Mouse (Mus musculus): ENCODE measurements around the gene Dnaaf1. TPM values are rescaled to one million over a fixed set of nuclear protein-coding genes. Genes with fewer than 3 reads are reported as not detected.

Dnaaf1 gene
- polyA plus RNA-seq (2011; ENCODE audit: insufficient read length, low read depth, missing spikeins) = not detected in 2 replicates

- Histone ChIP-seq H3K4me1 (ENCODE audit: control insufficient read depth, insufficient read depth, low read length) (no peaks in the 10 kb centered on the region), H3K27ac (ENCODE audit: insufficient read depth, low read length) (no peak within 1 kb of the TSS), H3K4me3 (ENCODE audit: insufficient read depth, low read length) (peak within 1 kb of the TSS; percentile 81)
- TF ChIP-seq CTCF (IDR thresholded peaks at IDR 0.05; ENCODE audit: borderline replicate concordance, insufficient read depth, low read length) (no peak), POLR2A (IDR thresholded peaks at IDR 0.05; ENCODE audit: low read depth, low read length) (peak; percentile 63)
Measured at GRCm38 (mm10) chr8:119574437-119575365, at the start of gene Dnaaf1, which contains the start of gene Hsdl1. Dnaaf1 (plus strand) TSS chr8:119575235. Hsdl1 (minus strand) TSS chr8:119575183.

DNA sequence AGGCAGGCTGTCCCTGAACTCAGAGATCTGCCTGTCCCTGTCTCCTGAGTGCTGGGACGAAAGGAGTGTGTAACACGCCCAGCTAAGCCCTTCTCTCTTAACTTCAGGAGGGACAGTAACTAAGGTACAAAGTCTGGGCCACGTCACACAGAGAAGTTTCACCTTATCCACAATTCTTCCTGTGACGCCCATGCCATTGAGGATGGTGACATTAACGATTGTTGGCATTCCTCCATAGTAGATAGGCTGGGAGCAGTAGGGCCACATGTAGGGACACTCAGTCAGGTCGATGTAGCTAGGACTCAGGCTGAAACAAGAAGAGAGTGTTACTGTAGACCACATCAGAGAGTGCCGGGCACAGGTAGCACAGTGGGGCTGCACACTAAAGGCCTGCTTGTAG is 46.3 kb upstream of the Dnaaf1 start:
- Histone ChIP-seq H3K27ac (ENCODE audit: insufficient read depth, low read length) (no peak overlapping the region), H3K4me1 (ENCODE audit: control insufficient read depth, insufficient read depth, low read length) (no peaks in the 10 kb centered on the region), H3K4me3 (ENCODE audit: insufficient read depth, low read length) (no peak overlapping the region)
- TF ChIP-seq POLR2A (IDR thresholded peaks at IDR 0.05; ENCODE audit: low read depth, low read length) (no peak), CTCF (IDR thresholded peaks at IDR 0.05; ENCODE audit: borderline replicate concordance, insufficient read depth, low read length) (no peak)

GRCm38 (mm10) chr8:119530937-119531336 is 44.1 kb upstream of the Dnaaf1 start:
- no peak for TF ChIP-seq POLR2A (IDR thresholded peaks at IDR 0.05; ENCODE audit: low read depth, low read length)
- H3K4me1 ChIP-seq (ENCODE audit: control insufficient read depth, insufficient read depth, low read length) = no peaks in the 10 kb centered on the region
- H3K27ac ChIP-seq (ENCODE audit: insufficient read depth, low read length) = no peak overlapping the region
- no peak overlapping the region for H3K4me3 ChIP-seq (ENCODE audit: insufficient read depth, low read length)

DNA sequence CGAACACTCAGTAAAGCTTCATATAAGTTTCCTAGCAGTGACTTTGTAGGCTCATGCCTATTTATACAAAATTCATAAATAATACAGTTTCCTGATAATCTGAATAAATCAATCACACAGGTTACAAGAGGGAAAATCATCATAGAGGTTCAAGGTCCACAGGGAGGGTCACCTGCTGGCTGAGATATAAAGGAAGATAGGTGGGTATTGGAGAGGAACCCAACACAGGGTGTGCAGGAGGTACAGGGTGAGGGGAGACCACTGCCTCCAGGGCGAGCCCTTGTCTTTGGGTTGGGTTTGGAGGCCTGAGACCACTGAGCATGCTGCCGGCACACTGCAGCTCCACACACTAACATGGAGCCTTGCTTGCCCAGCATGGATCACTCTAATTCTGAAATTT is 43.6 kb upstream of the Dnaaf1 start:
- no peak overlapping the region for H3K4me3 ChIP-seq (ENCODE audit: insufficient read depth, low read length)
- TF ChIP-seq CTCF (IDR thresholded peaks at IDR 0.05; ENCODE audit: borderline replicate concordance, insufficient read depth, low read length) (no peak), POLR2A (IDR thresholded peaks at IDR 0.05; ENCODE audit: low read depth, low read length) (no peak)
- H3K27ac ChIP-seq (ENCODE audit: insufficient read depth, low read length) = no peak overlapping the region
- no peaks in the 10 kb centered on the region for H3K4me1 ChIP-seq (ENCODE audit: control insufficient read depth, insufficient read depth, low read length)

DNA sequence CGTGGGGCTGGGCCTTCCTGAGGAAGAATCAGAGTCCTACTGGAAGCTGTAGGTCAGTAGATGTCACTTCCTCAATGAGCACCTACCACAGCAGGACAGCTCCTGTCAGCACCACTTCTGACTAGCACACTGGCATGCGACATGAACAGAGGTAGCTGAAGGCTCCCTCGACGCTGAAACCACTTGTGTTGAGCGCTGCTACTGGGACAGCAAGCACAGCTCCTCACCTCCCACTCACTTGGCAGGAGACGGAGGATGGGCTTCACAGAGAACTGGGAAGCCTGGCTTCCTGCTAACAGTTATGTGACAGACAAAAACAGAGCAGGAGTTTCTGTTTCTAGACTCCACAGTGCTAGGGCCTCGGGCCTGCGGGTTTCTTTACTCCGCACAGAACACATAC is 43.1 kb upstream of the Dnaaf1 start:
- TF ChIP-seq CTCF (IDR thresholded peaks at IDR 0.05; ENCODE audit: borderline replicate concordance, insufficient read depth, low read length) (no peak), POLR2A (IDR thresholded peaks at IDR 0.05; ENCODE audit: low read depth, low read length) (no peak)
- H3K27ac ChIP-seq (ENCODE audit: insufficient read depth, low read length) = no peak overlapping the region
- no peaks in the 10 kb centered on the region for H3K4me1 ChIP-seq (ENCODE audit: control insufficient read depth, insufficient read depth, low read length)
- H3K4me3 ChIP-seq (ENCODE audit: insufficient read depth, low read length) = no peak overlapping the region

- H3K4me3 ChIP-seq (ENCODE audit: insufficient read depth, low read length) = no peak overlapping the region
- TF ChIP-seq CTCF (IDR thresholded peaks at IDR 0.05; ENCODE audit: borderline replicate concordance, insufficient read depth, low read length) (no peak), POLR2A (IDR thresholded peaks at IDR 0.05; ENCODE audit: low read depth, low read length) (no peak)
- H3K4me1 ChIP-seq (ENCODE audit: control insufficient read depth, insufficient read depth, low read length) = 0 out of 2 replicates have a peak, but pooled peaks cover 2% of the 10 kb centered on the region
- no peak overlapping the region for H3K27ac ChIP-seq (ENCODE audit: insufficient read depth, low read length)
Measured at GRCm38 (mm10) chr8:119544606-119545005, 30.4 kb upstream of the Dnaaf1 start.

- no peak overlapping the region for H3K27ac ChIP-seq (ENCODE audit: insufficient read depth, low read length)
- TF ChIP-seq POLR2A (IDR thresholded peaks at IDR 0.05; ENCODE audit: low read depth, low read length) = no peak
- no peak for TF ChIP-seq CTCF (IDR thresholded peaks at IDR 0.05; ENCODE audit: borderline replicate concordance, insufficient read depth, low read length)
- H3K4me1 ChIP-seq (ENCODE audit: control insufficient read depth, insufficient read depth, low read length) = 0 out of 2 replicates have a peak, but pooled peaks cover 2% of the 10 kb centered on the region
- no peak overlapping the region for H3K4me3 ChIP-seq (ENCODE audit: insufficient read depth, low read length)
Measured at GRCm38 (mm10) chr8:119545180-119545579, 29.9 kb upstream of the Dnaaf1 start.

GRCm38 (mm10) chr8:119545791-119546190 is 29.2 kb upstream of the Dnaaf1 start:
- H3K4me1 ChIP-seq (ENCODE audit: control insufficient read depth, insufficient read depth, low read length) = 0 out of 2 replicates have a peak, but pooled peaks cover 2% of the 10 kb centered on the region
- no peak overlapping the region for H3K4me3 ChIP-seq (ENCODE audit: insufficient read depth, low read length)
- TF ChIP-seq CTCF (IDR thresholded peaks at IDR 0.05; ENCODE audit: borderline replicate concordance, insufficient read depth, low read length) (no peak), POLR2A (IDR thresholded peaks at IDR 0.05; ENCODE audit: low read depth, low read length) (no peak)
- no peak overlapping the region for H3K27ac ChIP-seq (ENCODE audit: insufficient read depth, low read length)

GRCm38 (mm10) chr8:119547019-119547691 is 27.9 kb upstream of the Dnaaf1 start:
- Histone ChIP-seq H3K27ac (ENCODE audit: insufficient read depth, low read length) (no peak overlapping the region), H3K4me1 (ENCODE audit: control insufficient read depth, insufficient read depth, low read length) (0 out of 2 replicates have a peak, but pooled peaks cover 2% of the 10 kb centered on the region), H3K4me3 (ENCODE audit: insufficient read depth, low read length) (no peak overlapping the region)
- TF ChIP-seq CTCF (IDR thresholded peaks at IDR 0.05; ENCODE audit: borderline replicate concordance, insufficient read depth, low read length) (no peak), POLR2A (IDR thresholded peaks at IDR 0.05; ENCODE audit: low read depth, low read length) (no peak)

Data from embryonic fibroblast, embryonic 13.5 days (primary cell).